Mouse (Mus musculus) spleen, adult 12 weeks (tissue): ENCODE data around the gene Igsf9.
A peak's percentile ranks its signal among the peaks of the same experiment; 100 is the strongest.

ENCODE experiments used
- DNase-seq: peaks from one replicate; pipeline ENCODE4 v3.0.0; 2022; ENCODE audit warnings: low spot score

The Igsf9 gene

GRCm38 (mm10) chr1:172468301-172468877 is 13.2 kb upstream of the Igsf9 start:
- DNase-seq: no peak

DNA sequence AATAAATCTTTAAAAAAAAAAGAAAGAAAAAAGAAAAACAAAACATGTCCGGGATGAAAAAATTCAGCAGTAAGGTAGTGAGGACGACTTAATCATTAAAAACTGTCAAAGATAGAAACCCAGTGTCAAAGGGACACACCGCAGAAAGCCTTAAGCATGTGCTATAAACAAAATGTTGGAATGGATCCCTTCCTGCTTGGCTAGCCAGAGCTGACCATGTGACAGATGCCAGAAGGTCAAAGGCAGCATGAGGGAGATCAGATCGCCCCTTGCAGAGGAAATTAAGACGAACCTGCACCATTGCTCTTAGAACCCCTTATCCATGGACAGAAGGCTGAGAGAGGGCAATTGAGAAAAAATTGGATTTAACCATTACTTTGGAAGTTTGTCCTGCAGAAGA is 12.2 kb upstream of the Igsf9 start:
- DNase-seq: no peak

GRCm38 (mm10) chr1:172469810-172470448 is 11.7 kb upstream of the Igsf9 start:
- DNase-seq: no peak

DNA sequence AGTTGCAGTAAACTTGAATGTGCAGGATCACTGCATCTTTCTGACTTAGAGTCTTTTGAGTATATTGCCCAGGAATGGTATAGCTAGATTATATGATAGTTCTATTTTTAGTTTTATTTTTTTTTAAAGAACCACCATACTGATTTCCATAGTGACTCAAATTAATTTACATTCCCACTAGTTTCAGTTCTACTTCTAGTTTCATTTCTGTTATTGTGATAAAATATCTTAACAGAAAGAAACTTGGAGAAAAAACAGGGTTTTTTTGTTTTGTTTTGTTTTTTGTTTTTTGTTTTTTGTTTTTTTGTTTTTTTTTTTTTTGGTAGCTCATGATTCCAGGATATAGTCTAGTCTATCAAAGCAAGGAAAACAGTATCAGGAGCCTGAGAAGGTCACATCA is 8.7 kb upstream of the Igsf9 start:
- DNase-seq: no peak

- no peak for DNase-seq
These were observed 7.4 kb upstream of the Igsf9 start for GRCm38 (mm10) chr1:172474196-172474595.

DNA sequence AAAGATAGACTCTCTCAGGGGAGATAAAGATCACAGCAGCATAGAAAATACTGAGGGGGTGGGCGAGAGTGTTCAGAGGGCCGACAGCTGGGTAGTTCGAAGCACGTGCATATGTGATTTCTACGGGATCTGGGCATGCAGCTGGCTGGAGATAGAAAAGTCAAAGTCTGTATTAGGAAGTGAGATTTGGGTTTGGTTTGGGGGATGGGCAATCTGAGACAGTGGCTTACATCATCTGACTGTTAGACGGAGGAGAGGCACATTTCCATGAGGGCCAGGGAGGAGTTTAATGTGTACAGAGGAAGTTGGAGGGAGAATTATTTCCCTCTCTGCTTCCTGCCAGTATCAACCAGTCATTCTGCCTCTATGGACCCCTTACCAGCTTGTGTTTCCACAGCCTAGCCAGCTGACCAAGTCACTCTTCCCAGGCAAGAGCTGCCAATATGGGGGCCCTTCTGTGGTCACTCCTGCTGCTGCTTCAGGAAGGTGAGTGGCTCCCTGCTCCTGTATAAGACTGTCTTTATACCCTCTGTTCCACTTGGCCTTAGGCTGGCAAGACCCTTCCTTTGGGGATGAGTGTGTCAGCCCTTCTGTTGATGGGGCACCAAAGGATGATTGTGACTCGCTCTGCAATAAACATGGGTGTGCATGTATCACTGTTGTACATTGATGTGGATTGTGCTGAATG is 6.4 kb upstream of the Igsf9 start, which contains the start of gene Slamf9:
Gene Slamf9 (plus strand): TSS at position 305 of the 688 bp plus-strand sequence.
- DNase-seq: no peak

GRCm38 (mm10) chr1:172478020-172478419 is 3.6 kb upstream of the Igsf9 start:
- no peak for DNase-seq

- no peak for DNase-seq
These were observed 1.2 kb upstream of the Igsf9 start for GRCm38 (mm10) chr1:172480376-172480775.

GRCm38 (mm10) chr1:172481111-172481510 is 477 bp upstream of the Igsf9 start:
- no peak for DNase-seq

DNA sequence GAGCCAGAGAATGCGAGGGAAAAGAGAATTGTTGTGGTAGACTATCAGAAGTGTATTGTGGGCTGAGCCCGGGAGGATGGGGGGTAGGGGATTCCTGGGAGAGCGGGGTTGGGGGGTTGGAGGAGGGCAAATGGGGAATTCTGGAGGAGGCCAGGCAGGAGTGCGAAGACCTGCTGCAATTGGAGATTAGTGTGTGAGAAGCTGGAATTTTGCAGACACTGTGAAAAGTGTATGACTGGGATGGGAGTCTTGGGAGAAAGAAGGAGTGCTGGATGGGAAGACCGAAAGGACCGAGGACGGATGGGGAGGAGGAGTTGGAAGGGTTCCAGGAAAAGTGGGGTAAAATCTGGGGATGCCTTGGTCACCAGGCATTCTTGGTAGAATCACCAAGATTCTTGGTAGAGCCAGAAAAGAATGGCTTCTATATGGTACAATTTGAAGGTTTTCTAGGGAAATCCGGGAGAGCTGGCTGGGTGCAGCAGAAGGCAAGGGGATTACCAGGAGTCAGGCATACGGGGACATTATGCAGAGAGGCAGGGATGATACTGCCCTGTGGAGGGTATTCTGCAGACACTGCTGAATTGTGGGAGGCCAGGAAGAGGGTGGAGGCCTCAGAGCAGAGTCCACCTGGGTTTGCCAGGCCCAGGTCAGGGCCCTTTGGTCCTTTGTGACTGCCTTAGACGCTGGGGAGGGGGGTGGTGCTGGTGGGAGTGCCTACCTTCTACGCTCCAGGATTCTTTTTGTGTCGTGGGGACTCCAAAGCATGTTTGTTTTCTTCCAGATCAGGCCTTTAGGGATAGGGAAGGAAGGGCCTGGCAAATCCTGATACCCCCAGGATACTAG is 1.2 kb downstream of the Igsf9 start:
- no peak for DNase-seq

GRCm38 (mm10) chr1:172483361-172483660 is 1.7 kb downstream of the Igsf9 start:
- no peak for DNase-seq

- no peak for DNase-seq
These were observed 2.6 kb downstream of the Igsf9 start for GRCm38 (mm10) chr1:172484236-172484635.

- DNase-seq: no peak
These were observed 3.1 kb downstream of the Igsf9 start for GRCm38 (mm10) chr1:172484671-172485070.

GRCm38 (mm10) chr1:172485821-172486220 is 4.2 kb downstream of the Igsf9 start:
- DNase-seq: no peak

GRCm38 (mm10) chr1:172486236-172486635 is 4.6 kb downstream of the Igsf9 start:
- DNase-seq: no peak

DNA sequence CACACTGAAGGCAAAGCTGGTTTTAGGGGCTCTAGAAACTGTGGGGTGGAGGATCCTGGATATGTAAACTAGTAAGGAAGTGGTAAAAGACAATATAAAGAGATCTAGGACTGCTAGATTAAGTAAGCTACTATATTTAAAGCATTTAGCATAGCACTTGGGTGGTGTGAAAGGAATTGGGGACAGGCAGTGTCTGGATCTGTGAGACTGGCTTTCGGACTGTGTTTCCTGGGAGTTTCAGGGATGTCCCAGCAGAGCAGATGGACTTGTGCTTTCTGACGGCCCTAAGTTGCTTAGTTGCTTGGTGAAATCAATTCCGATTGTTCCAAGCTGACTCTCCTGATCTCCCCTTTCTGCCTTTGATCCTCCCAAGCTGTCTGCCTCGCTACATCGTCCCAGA is 5.1 kb downstream of the Igsf9 start:
- no peak for DNase-seq

DNA sequence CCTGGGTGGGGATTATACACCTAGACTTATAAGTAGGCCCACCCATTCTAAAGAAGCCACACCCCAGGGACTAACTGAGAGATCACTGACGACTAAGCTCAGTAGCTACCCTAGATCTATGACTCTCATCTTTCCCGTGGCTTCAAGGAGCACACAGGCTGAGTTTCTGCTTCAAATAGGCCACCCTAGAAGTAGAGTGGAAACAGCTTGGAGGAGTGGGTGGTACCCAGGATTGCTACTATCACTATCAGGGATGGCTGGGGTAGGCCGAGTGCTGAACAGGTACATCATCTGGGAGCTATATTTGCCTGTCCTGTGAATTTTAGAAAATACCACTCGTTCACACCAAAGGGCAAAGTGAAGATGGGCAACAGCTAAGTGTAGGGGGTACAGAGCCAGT is 6.3 kb downstream of the Igsf9 start:
- DNase-seq: no peak

DNA sequence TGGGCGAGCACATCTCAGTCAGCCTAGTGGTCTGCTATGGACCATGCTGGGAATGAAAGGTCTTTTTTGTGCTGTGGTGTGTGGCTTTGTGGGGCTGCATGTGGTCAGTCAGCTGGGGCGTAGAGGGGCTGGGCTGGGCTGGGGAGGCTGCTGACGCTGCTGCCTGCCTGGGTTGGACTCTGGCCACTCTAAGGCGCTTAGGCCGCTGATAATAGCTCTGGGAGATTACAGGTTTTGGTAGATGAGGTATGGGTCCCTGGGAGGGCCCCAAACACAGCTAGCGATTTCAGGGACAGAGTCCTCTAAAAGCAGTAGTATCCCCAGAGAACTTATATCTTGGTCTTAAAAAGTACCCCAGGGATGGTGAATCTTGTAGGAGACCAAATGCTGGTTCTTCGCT is 7.2 kb downstream of the Igsf9 start:
- DNase-seq: no peak

DNA sequence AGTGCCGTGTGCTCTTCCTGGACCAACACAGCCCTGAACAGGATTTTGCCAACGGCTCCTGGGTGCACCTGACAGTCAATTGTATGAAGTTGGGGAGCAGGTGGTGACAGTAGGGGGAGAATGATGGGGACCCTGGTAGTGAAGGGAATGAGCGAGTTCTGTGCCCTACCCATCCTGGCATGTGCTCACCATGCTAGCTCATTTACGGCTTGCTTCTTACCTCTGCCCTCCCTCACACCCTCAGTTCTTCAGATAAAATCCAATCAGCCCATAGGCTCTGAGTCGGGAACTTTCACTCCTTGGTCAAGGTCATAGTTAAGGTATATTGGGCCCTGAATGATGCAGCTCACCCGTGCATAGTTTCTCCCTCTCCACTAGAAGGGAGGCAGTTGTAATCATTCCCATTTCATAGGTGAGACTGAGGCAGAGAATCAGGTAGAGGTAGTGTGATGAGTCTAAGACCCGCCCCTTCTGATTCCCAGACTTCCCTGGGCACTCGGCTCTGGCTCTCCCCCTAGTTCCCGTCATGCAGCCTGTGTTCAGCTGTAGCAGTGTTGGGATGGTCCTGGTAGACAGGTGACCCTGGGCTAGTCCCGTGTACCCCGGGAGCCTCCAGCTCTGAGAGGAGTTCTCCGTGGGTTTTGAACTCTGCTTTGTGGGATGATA is 8.1 kb downstream of the Igsf9 start:
- DNase-seq: no peak

- DNase-seq: peak; percentile 60
These were observed 8.7 kb downstream of the Igsf9 start for GRCm38 (mm10) chr1:172490261-172490661.

DNA sequence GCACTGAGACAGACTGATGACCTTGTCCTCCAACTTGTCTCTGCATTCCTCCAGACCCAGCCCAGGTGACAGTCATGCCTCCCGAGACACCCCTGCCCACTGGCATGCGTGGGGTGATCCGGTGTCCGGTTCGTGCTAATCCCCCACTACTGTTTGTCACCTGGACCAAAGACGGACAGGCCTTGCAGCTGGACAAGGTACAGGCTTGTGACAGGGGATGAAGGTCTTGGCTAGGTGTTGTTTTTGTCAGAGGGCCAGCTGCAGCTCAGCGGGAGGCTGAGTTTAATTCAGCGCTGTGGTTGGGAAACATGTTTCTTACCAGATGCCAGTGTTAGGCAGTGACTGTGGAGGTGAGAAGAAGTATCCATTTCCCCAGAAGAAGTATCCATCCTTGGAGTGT is 10.5 kb downstream of the Igsf9 start:
- DNase-seq: no peak

- DNase-seq: no peak
These were observed 11.9 kb downstream of the Igsf9 start for GRCm38 (mm10) chr1:172493516-172493915.
